Mouse (Mus musculus) heart, embryonic 15.5 days (tissue): ENCODE measurements around the gene Igfbpl1. TPM values are rescaled to one million over a fixed set of nuclear protein-coding genes. Genes with fewer than 3 reads are reported as not detected.

ENCODE experiments used
- ATAC-seq: fragments of 200-750 bp; cut with Nextera tagmentation; replicated peaks from 2 replicates; pipeline ENCODE4 v1.8.0; 2017; ENCODE audit warnings: low read depth, moderate TSS enrichment; ENCODE audit not compliant: insufficient number of reproducible peaks, insufficient read depth, low FRiP score
- H3K27ac ChIP-seq: fragments of 300-500 bp; sonication (generic); 2 replicates; pipeline ENCODE4 v1.5.1; 2015; ENCODE audit warnings: mild to moderate bottlenecking, inconsistent platforms
- H3K27me3 ChIP-seq: fragments of 300-500 bp; sonication (generic); 2 replicates; pipeline ENCODE4 v1.6.1; 2015; ENCODE audit warnings: inconsistent platforms
- H3K36me3 ChIP-seq: fragments of 300-500 bp; sonication (generic); 2 replicates; pipeline ENCODE4 v1.6.1; 2015; ENCODE audit warnings: mild to moderate bottlenecking, inconsistent platforms
- H3K4me1 ChIP-seq: fragments of 300-500 bp; sonication (generic); replicated peaks from 2 replicates; pipeline ENCODE4 v1.6.1; 2015; ENCODE audit warnings: inconsistent platforms
- H3K4me2 ChIP-seq: fragments of 300-500 bp; sonication (generic); 2 replicates; pipeline ENCODE4 v1.6.1; 2015; ENCODE audit warnings: inconsistent platforms, mild to moderate bottlenecking, moderate library complexity
- H3K4me3 ChIP-seq: fragments of 300-500 bp; sonication (generic); 2 replicates; pipeline ENCODE4 v1.5.1; 2015; ENCODE audit warnings: mild to moderate bottlenecking, inconsistent platforms
- H3K9ac ChIP-seq: fragments of 300-500 bp; sonication (generic); 2 replicates; pipeline ENCODE4 v1.6.1; 2015; ENCODE audit warnings: mild to moderate bottlenecking, inconsistent platforms
- H3K9me3 ChIP-seq: fragments of 300-500 bp; sonication (generic); replicated peaks from 2 replicates; pipeline ENCODE4 v1.6.1; 2016; ENCODE audit warnings: inconsistent platforms
- WGBS: fragments of 180-500 bp; shearing (Covaris S2); methylation state at CpG from one replicate; pipeline ENCODE4 v1.1.7; 2015; ENCODE audit warnings: mixed read lengths; 5-methylcytosine and 5-hydroxymethylcytosine counted together
- polyA plus RNA-seq: library from polyadenylated mRNA; unstranded; fragments of >200 nt; fragmentation: Nextera tagmentation; extraction: Ambion mirVana; gene quantifications from 2 replicates; pipeline ENCODE4 v1.2.1, GENCODE M21; 2015

Igfbpl1 gene
- 2.0 and 2.6 TPM in 2 replicates for polyA plus RNA-seq

DNA sequence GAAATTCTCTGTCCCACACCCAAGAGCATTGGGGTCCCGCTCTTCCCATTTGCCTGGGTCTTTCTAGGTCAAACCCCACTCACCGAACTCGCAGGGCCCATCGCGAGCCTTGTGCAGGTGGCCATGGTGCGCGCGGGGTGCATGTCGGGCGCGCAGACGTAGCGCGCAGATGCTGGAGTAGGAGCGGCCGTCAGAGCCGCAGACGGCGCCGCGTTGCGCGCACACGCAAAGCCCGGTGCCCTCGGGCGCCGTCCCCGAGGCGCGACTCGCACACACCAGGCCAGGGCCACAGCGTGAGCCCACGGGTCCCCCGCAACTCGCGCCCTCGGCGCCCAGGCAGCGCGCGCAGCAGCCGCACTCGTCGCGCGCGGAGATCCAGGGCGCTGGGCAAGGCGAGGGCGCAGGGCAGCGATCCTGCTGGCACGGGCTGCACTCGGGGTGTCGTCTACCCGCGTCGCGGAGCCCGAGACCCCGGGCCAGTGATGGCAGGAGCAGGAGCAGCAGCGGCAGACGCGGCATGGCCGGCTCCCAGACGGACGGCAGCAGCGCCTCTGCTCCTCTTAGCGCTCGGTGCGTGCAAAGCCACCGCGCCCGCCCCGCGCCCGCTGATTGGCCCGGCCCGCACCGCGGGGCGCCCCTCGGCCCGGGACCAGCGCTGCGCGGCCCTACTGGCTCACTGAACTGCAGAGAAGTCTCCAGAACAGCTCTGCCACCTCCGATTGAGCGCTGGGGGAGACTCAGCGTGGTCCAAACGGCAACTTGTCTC lies at the start of gene Igfbpl1:
Gene Igfbpl1 (minus strand): TSS at position 649 of the 766 bp plus-strand sequence.
- peaks cover 83% of the 10 kb centered on the region for H3K27me3 ChIP-seq
- ATAC-seq = 0 out of 2 replicates have a peak, but pooled peaks have one; percentile 40
- no peak within 1 kb of the TSS for H3K27ac ChIP-seq
- no peaks in the 10 kb centered on the region for H3K36me3 ChIP-seq
- peaks cover 31% of the 10 kb centered on the region for H3K4me1 ChIP-seq
- H3K9me3 ChIP-seq = no peaks in the 10 kb centered on the region
- peak within 1 kb of the TSS; percentile 55 for H3K9ac ChIP-seq
- peak within 1 kb of the TSS; percentile 91 for H3K4me2 ChIP-seq
- H3K4me3 ChIP-seq = peak within 1 kb of the TSS; percentile 57
- WGBS = 2% methylated on average over 68 of the region's 91 CpGs

DNA sequence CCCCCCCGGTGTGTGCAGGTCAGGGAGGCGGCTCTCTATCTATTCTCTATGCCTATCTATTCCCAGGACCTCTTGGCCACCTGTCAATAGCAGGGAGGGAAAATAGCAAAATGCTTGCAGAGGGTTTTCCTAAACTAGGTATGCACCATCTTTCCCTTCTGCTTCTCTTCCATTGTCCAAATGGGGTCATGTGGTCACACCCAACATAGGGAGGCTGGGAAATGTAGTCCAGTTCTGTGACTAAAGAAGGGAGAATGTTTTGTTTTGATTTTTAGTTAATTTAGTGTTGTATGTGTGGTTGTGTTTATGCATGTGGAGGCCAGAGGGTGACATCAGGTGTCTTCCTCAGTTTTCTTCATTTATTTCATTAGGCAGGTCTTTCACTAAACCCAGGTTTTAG lies 45.4 kb upstream of the Igfbpl1 start:
- Histone ChIP-seq H3K36me3 (no peaks in the 10 kb centered on the region), H3K9me3 (no peaks in the 10 kb centered on the region), H3K27me3 (no peaks in the 10 kb centered on the region), H3K27ac (no peak overlapping the region), H3K4me3 (no peak overlapping the region), H3K9ac (no peak overlapping the region), H3K4me2 (no peak overlapping the region), H3K4me1 (peaks cover 5% of the 10 kb centered on the region; the same call in 1 of the 2 replicates)
- ATAC-seq = no peak
- 80% methylated on average over 1 of the region's 2 CpGs for WGBS

DNA sequence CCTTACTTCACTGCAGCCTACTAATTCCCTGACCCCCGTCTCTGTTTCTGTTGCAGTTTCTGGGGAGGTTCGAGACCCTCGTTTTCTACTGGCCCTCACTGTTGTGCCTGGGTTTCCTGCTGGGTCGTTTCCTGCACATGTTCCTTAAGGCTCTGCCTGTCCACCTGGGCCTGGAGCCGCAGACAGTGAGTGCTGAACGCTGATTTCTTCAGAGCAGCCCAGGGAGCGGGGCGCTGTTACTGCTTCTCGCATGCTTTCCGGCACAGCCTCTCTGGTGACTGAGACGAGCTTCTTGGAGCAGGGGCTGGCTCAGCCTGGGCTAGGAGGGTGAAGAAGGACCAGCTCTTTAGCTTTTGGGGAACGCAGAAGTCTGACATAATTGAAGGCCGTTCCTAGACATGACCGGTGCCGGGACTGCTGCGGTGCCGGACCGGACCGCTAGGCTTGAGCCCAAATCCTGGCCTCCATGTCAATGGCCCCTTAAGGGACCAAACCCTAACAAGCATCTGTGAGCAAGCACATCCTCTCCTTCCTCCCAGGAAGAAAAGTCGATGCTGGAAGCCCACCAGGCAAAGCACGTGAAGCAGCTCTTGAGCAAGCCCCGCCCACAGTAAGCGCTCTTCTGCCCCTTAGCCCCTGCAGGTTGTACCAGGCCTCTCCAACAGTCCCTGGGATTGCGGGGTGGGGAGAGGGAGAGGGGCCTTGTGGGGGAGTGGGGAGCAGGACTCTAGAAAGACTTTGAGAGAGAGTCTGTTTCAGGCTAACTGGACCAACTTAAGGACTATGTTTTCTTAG lies 42.5 kb upstream of the Igfbpl1 start:
- Histone ChIP-seq H3K4me2 (peak overlapping the region; percentile 30), H3K9me3 (no peaks in the 10 kb centered on the region), H3K9ac (no peak overlapping the region), H3K36me3 (no peaks in the 10 kb centered on the region), H3K4me1 (peaks cover 5% of the 10 kb centered on the region; the same call in 1 of the 2 replicates), H3K4me3 (no peak overlapping the region), H3K27me3 (no peaks in the 10 kb centered on the region), H3K27ac (no peak overlapping the region)
- WGBS = 32% methylated on average over 24 of the region's 24 CpGs
- no peak; the same call in 1 of the 2 replicates for ATAC-seq

DNA sequence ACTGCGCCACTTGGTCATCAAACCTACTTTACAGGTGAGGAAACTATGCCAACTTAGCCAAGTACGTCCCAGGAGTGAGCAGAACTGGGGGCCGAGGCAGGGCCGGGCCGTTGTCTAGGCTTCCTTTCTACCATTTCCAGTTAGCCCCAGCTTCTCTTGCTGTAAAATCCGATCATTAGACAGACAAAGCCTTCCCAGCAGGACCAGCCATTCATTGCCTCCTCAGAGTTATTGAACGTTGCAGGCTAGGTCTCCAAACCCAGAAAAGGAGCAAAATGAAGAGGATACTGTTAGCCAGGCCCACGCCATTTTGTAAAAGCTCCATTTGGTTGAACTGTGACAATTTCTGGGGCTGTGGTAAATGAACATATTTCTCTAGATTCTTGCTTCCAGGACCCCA lies 40.7 kb upstream of the Igfbpl1 start:
- WGBS = 85% methylated on average over 8 of the region's 8 CpGs

DNA sequence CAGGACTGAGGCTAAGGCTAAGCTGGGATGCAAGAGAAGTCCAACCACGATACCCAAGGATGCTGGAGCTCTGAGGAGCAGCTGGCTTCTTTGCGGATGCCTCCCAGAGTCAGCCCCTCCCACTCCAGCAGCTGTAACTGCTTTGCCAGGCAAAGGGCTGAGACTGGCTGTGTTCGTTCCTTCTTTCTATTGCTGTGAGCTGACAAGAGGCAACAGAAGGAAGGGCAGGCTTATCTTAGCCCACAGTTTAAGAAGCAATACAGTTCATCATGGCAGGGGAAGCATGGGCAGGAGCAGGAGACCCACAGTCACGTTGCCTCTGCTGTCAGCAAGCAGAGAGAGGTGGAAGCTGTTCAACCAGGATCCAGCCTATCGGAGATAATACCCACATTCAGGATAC lies 34.4 kb upstream of the Igfbpl1 start:
- no peak for ATAC-seq
- Histone ChIP-seq H3K27ac (no peak overlapping the region), H3K27me3 (peaks cover 2% of the 10 kb centered on the region), H3K4me3 (no peak overlapping the region), H3K36me3 (no peaks in the 10 kb centered on the region), H3K4me1 (0 out of 2 replicates have a peak, but pooled peaks cover 3% of the 10 kb centered on the region), H3K9ac (no peak overlapping the region), H3K9me3 (no peaks in the 10 kb centered on the region), H3K4me2 (no peak overlapping the region)
- 44% methylated on average over 5 of the region's 5 CpGs for WGBS

More for the DNA sequence above, 40.7 kb upstream of the Igfbpl1 start:
- Histone ChIP-seq H3K36me3 (no peaks in the 10 kb centered on the region), H3K27me3 (no peaks in the 10 kb centered on the region), H3K9me3 (no peaks in the 10 kb centered on the region), H3K4me2 (no peak overlapping the region), H3K27ac (no peak overlapping the region), H3K4me1 (peaks cover 5% of the 10 kb centered on the region; the same call in 1 of the 2 replicates), H3K9ac (no peak overlapping the region), H3K4me3 (no peak overlapping the region)
- ATAC-seq = no peak

DNA sequence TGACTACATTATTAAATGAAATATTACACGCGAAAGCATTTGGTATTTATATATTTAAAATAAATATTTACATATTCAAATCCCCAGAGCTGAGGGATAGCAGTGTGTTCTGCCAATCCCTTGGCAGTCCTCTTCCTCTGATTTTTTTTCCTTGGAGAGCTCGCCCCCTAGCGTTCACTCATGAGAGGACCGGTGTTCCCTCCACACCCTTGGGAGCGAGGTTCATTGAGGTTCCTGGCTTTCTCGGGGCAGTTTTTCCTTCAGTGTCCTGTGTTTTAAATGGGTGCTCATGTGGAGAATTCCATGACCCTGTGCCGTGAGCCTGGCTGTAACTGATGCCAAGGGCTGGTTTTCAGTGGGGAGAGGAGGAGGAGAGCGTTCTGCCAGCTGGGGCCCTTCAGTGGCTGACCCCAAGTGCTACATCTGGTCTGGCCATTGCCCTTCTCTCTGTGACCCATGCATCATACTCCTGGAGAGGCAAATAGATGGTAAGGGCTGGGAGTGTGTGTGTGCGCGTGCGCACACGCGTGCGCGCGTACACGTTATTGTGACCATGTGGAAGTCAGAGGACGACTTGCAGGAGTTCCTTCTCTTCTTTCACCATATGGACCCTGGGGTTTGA lies 29.2 kb upstream of the Igfbpl1 start:
- Histone ChIP-seq H3K27me3 (peaks cover 8% of the 10 kb centered on the region), H3K4me1 (peaks cover 18% of the 10 kb centered on the region), H3K4me3 (no peak overlapping the region), H3K4me2 (no peak overlapping the region), H3K9ac (no peak overlapping the region), H3K9me3 (no peaks in the 10 kb centered on the region), H3K36me3 (no peaks in the 10 kb centered on the region), H3K27ac (no peak overlapping the region)
- no peak for ATAC-seq
- WGBS = 43% methylated on average over 19 of the region's 19 CpGs

DNA sequence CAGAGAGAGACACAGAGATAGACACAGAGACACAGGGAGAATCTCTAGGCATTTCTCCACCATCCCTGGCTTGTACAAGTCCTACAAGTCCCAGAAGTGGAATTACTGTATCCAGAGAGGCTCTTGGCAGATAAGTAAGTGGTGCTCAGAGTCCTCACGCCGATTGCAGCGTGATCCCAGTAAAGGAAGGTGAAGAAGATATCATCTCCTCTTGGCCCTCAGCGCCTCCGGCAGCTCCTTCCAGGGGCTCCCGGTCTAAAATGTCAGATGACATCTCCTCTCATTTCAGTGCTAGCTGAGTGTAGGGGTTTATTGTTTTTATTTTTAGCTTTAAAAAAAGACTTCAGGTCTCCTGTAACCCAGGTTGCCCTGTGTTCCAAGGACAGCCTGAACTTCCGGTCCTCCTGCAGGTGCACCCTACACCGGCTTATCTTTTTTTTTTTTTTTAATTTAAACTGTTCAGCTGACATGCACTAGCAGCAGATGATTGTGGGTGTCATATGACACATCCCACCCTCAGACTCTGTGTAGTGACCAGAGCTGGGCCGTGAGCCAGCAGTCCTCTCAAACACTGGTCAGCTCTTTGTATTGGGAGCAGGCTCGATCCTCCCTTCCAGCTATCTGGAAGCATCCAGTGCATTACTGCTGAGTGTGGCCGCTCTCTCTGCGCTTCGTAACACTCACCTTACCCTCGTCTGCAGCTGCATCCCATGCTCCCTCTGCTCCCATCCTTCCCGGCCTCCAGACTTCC lies 26.9 kb upstream of the Igfbpl1 start:
- peaks cover 14% of the 10 kb centered on the region for H3K4me1 ChIP-seq
- H3K4me3 ChIP-seq = no peak overlapping the region
- H3K9me3 ChIP-seq = no peaks in the 10 kb centered on the region
- WGBS = 30% methylated on average over 15 of the region's 15 CpGs
- peaks cover 8% of the 10 kb centered on the region for H3K27me3 ChIP-seq
- no peak for ATAC-seq
- no peak overlapping the region for H3K27ac ChIP-seq
- 0 out of 2 replicates have a peak overlapping the region, but pooled peaks have one; percentile 4 for H3K4me2 ChIP-seq
- no peak overlapping the region for H3K9ac ChIP-seq
- H3K36me3 ChIP-seq = no peaks in the 10 kb centered on the region

DNA sequence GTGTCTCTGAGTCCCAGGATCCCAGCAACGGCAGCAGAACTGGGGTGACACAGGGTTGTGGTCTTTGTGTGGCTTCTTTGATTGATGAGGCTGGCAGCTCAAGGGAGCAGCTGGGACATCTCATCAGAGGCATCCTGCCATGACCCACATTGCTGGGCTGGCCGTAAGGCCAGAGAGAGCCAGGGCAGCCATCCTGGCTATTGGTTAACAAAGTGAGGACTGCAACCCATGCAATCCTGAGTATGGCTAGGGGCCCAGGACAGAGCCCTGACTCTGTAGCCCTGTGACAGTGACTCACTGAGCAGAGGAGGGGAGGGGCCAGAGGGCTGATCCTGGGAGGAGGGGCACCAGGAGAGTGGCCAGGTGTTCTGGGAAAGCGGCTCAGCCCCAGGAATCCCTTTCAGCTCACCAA lies 24.9 kb upstream of the Igfbpl1 start:
- no peaks in the 10 kb centered on the region for H3K36me3 ChIP-seq
- no peak overlapping the region for H3K4me2 ChIP-seq
- WGBS = 43% methylated on average over 3 of the region's 3 CpGs
- no peaks in the 10 kb centered on the region for H3K9me3 ChIP-seq
- ATAC-seq = 0 out of 2 replicates have a peak, but pooled peaks have one; percentile 27
- no peak overlapping the region for H3K4me3 ChIP-seq
- no peak overlapping the region for H3K9ac ChIP-seq
- H3K27me3 ChIP-seq = peaks cover 8% of the 10 kb centered on the region
- peaks cover 16% of the 10 kb centered on the region for H3K4me1 ChIP-seq
- no peak overlapping the region for H3K27ac ChIP-seq

DNA sequence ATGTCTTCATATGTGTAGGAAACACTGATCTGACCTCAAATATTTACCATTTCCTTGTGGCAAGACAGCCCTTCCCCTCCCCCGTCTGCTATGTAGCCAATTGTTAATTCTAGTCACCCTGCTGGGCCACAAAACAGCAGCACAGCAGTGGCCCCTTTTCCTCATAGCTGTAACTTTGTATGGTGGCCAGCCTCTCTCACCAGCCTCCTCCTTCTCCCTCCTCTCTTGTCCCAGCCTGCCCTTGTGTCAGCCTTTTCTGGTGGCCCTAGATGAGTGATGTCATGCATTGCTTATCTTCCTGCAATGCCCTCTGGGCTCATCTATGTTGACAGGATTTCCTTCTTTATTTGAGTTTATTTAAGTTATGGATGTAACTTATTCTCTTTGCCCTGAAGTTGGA lies 22.7 kb upstream of the Igfbpl1 start:
- Histone ChIP-seq H3K9me3 (no peaks in the 10 kb centered on the region), H3K9ac (no peak overlapping the region), H3K27ac (no peak overlapping the region), H3K36me3 (no peaks in the 10 kb centered on the region), H3K4me1 (peaks cover 22% of the 10 kb centered on the region), H3K4me3 (no peak overlapping the region), H3K4me2 (no peak overlapping the region), H3K27me3 (0 out of 2 replicates have a peak, but pooled peaks cover 4% of the 10 kb centered on the region)
- no peak for ATAC-seq
- 69% methylated on average over 1 of the region's 1 CpGs for WGBS

DNA sequence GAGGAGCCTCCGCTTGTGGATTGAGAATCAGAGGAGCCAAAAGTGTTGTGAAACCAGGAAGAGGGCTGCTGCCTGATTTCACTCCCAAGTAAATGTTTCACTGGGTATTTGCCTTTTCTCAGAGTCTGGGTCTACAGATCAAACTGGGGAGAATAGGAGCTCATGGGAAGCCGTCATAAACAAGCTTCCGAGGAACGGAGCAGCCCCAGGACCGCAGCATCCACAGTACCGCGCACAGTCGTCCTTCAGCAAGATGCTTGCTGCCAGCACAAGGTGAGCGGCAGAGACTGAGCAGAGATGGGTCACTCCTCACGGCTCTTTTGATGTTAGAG lies 22.1 kb upstream of the Igfbpl1 start:
- 53% methylated on average over 10 of the region's 10 CpGs for WGBS
- Histone ChIP-seq H3K9me3 (no peaks in the 10 kb centered on the region), H3K27ac (no peak overlapping the region), H3K9ac (no peak overlapping the region), H3K4me1 (peaks cover 19% of the 10 kb centered on the region), H3K4me2 (no peak overlapping the region), H3K36me3 (no peaks in the 10 kb centered on the region), H3K27me3 (0 out of 2 replicates have a peak, but pooled peaks cover 4% of the 10 kb centered on the region), H3K4me3 (no peak overlapping the region)
- no peak for ATAC-seq
